Comparison of ENCODE assay signal across 8 mouse cellular contexts in genomic region chr10:85828722-85829084, GRCm38 (mm10). TPM values are rescaled to one million over a fixed set of nuclear protein-coding genes. Genes with fewer than 3 reads are reported as not detected.
DNase-seq lines count a peak whose midpoint lies in the region; ATAC-seq and TF ChIP-seq lines count a peak whose summit lies in the region.
"Not testable (repeated sequence)": the region's sequence is repeated elsewhere in the genome, so short reads cannot be mapped to it uniquely, and the experiment has no call there.

No protein-coding gene starts in this region.

- peak overlapping the region; percentile 79 for H3K4me2 ChIP-seq in heart, embryonic 12.5 days
- H3K4me2 ChIP-seq in hindbrain, embryonic 15.5 days, result peak overlapping the region; percentile 95
- H3K4me2 ChIP-seq in kidney, postnatal 0 days (ENCODE audit: low read length), result peak overlapping the region; percentile 79
- H3K4me2 ChIP-seq in liver, embryonic 12.5 days, result peak overlapping the region; percentile 70
- peak overlapping the region; percentile 50; the same call in 1 of the 2 replicates for H3K4me2 ChIP-seq in midbrain, embryonic 11.5 days
- peak overlapping the region; percentile 84 for H3K4me2 ChIP-seq in neural tube, embryonic 13.5 days

- H3K4me1 ChIP-seq in forebrain, embryonic 10.5 days; heart, embryonic 12.5 days (replicated peaks); hindbrain, embryonic 15.5 days (replicated peaks); kidney, postnatal 0 days (replicated peaks; ENCODE audit: insufficient read depth, low read length); liver, embryonic 12.5 days; midbrain, embryonic 11.5 days (ENCODE audit: control insufficient read depth, insufficient read depth, low read length); neural tube, embryonic 13.5 days (replicated peaks): not testable (repeated sequence)

- not testable (repeated sequence) for TF ChIP-seq CTCF in kidney, postnatal 0 days (IDR thresholded peaks at IDR 0.05; ENCODE audit: low read depth)

- H3K9ac ChIP-seq in heart, embryonic 12.5 days; hindbrain, embryonic 15.5 days; kidney, postnatal 0 days (ENCODE audit: low read depth, low read length); liver, embryonic 12.5 days; midbrain, embryonic 11.5 days (ENCODE audit: low read length); neural tube, embryonic 13.5 days: not testable (repeated sequence)

- DNase-seq in R1 (ENCODE audit: low read depth, low spot score), result peak; percentile 4
- not testable (repeated sequence) for DNase-seq in forebrain, embryonic 10.5 days (ENCODE audit: extremely low spot score, low spot score); kidney, postnatal 0 days (ENCODE audit: low spot score)
- DNase-seq in midbrain, embryonic 11.5 days (ENCODE audit: low spot score, missing footprints), result peak; percentile 83

- H3K36me3 ChIP-seq in forebrain, embryonic 10.5 days (replicated peaks); heart, embryonic 12.5 days; hindbrain, embryonic 15.5 days; kidney, postnatal 0 days (ENCODE audit: insufficient read depth, low read length); liver, embryonic 12.5 days; midbrain, embryonic 11.5 days (ENCODE audit: control insufficient read depth, insufficient read depth, low read length); neural tube, embryonic 13.5 days: not testable (repeated sequence)

- H3K27me3 ChIP-seq in forebrain, embryonic 10.5 days (ENCODE audit: poor library complexity, severe bottlenecking); heart, embryonic 12.5 days (replicated peaks); hindbrain, embryonic 15.5 days; kidney, postnatal 0 days (ENCODE audit: insufficient read depth, low read length); liver, embryonic 12.5 days (replicated peaks); midbrain, embryonic 11.5 days (ENCODE audit: control insufficient read depth, insufficient read depth, low read length); neural tube, embryonic 13.5 days: not testable (repeated sequence)

- H3K27ac ChIP-seq in forebrain, embryonic 10.5 days; heart, embryonic 12.5 days (ENCODE audit: poor library complexity, severe bottlenecking); kidney, postnatal 0 days; liver, embryonic 12.5 days; midbrain, embryonic 11.5 days (ENCODE audit: low read depth, low read length); neural tube, embryonic 13.5 days (replicated peaks): not testable (repeated sequence)
- H3K27ac ChIP-seq in hindbrain, embryonic 15.5 days (replicated peaks), result peak overlapping the region; percentile 82

- peak overlapping the region; percentile 60 for H3K4me3 ChIP-seq in forebrain, embryonic 10.5 days
- peak overlapping the region; percentile 59 for H3K4me3 ChIP-seq in heart, embryonic 12.5 days
- peak overlapping the region; percentile 68 for H3K4me3 ChIP-seq in hindbrain, embryonic 15.5 days
- not testable (repeated sequence) for H3K4me3 ChIP-seq in kidney, postnatal 0 days (replicated peaks; ENCODE audit: low read depth, low read length); liver, embryonic 12.5 days; midbrain, embryonic 11.5 days (ENCODE audit: low read depth, low read length)
- H3K4me3 ChIP-seq in neural tube, embryonic 13.5 days, result peak overlapping the region; percentile 61

- not testable (repeated sequence) for H3K9me3 ChIP-seq in forebrain, embryonic 10.5 days; heart, embryonic 12.5 days (replicated peaks); hindbrain, embryonic 15.5 days; kidney, postnatal 0 days (replicated peaks; ENCODE audit: low read length); liver, embryonic 12.5 days (replicated peaks); midbrain, embryonic 11.5 days (ENCODE audit: control insufficient read depth, low read length); neural tube, embryonic 13.5 days

- not testable (repeated sequence) for ATAC-seq in heart, embryonic 12.5 days (ENCODE audit: insufficient number of reproducible peaks, low FRiP score); liver, embryonic 12.5 days
- peak; percentile 45 for ATAC-seq in hindbrain, embryonic 15.5 days (ENCODE audit: low FRiP score, low read depth)
- ATAC-seq in kidney, postnatal 0 days (replicated peaks; ENCODE audit: low FRiP score, low read depth), result peak; percentile 17; the same call in 1 of the 2 replicates
- ATAC-seq in midbrain, embryonic 11.5 days (ENCODE audit: low FRiP score), result peak; percentile 14; the same call in 1 of the 2 replicates
- peak; percentile 55 for ATAC-seq in neural tube, embryonic 13.5 days (ENCODE audit: low read depth)

- WGBS in forebrain, embryonic 10.5 days, result 58% methylated on average over 5 of the region's 5 CpGs
- WGBS in heart, embryonic 12.5 days, result 75% methylated on average over 5 of the region's 5 CpGs
- 40% methylated on average over 5 of the region's 5 CpGs for WGBS in hindbrain, embryonic 15.5 days
- 33% methylated on average over 5 of the region's 5 CpGs for WGBS in kidney, postnatal 0 days
- WGBS in liver, embryonic 12.5 days (ENCODE audit: insufficient replicate concordance), result 57% methylated on average over 5 of the region's 5 CpGs
- 61% methylated on average over 5 of the region's 5 CpGs for WGBS in midbrain, embryonic 11.5 days
- 52% methylated on average over 5 of the region's 5 CpGs for WGBS in neural tube, embryonic 13.5 days

RNA-seq across cellular contexts. Expression of gene Pwp1, which starts 0.6 kb away (rescaled TPM):
- polyA plus RNA-seq in forebrain, embryonic 10.5 days (2016; fragmentation: Nextera tagmentation; extraction: Ambion mirVana), result 118 and 128 TPM in 2 replicates
- 45.9 and 48.1 TPM in 2 replicates for polyA plus RNA-seq in heart, embryonic 12.5 days (2016; fragmentation: Nextera tagmentation; extraction: Ambion mirVana)
- polyA plus RNA-seq in hindbrain, embryonic 15.5 days (2015; fragmentation: Nextera tagmentation; extraction: Ambion mirVana), result 62.6 and 63.7 TPM in 2 replicates
- polyA plus RNA-seq in kidney, postnatal 0 days (2015; fragmentation: Nextera tagmentation; extraction: Ambion mirVana), result 55.6 and 59.4 TPM in 2 replicates
- polyA plus RNA-seq in liver, embryonic 12.5 days (2016; fragmentation: Nextera tagmentation; extraction: Ambion mirVana), result 58.1 and 59.6 TPM in 2 replicates
- 97.7 and 97.8 TPM in 2 replicates for polyA plus RNA-seq in midbrain, embryonic 11.5 days (2014; fragmentation: Nextera tagmentation; extraction: Ambion mirVana)
- polyA plus RNA-seq in neural tube, embryonic 13.5 days (2015; fragmentation: Nextera tagmentation; extraction: Ambion mirVana), result 68.0 and 73.1 TPM in 2 replicates
